ENCODE assay signal across 12 mouse cellular contexts in genomic region chr5:114858582-114858981, GRCm38 (mm10). TPM values are rescaled to one million over a fixed set of nuclear protein-coding genes. Genes with fewer than 3 reads are reported as not detected.
DNase-seq lines count a peak whose midpoint lies in the region; ATAC-seq and TF ChIP-seq lines count a peak whose summit lies in the region.
"Had no signal": no experiment of that assay in that cellular context is flagged by ENCODE, and none has a peak within 500 bp of the region (broad histone marks: within the 10 kb centered on the region; RNA-seq: fewer than 3 reads in every experiment).

Gm9936 (minus strand) TSS chr5:114858682.

- peak within 1 kb of the TSS; percentile 27 for H3K4me3 ChIP-seq in heart, embryonic 15.5 days
- no peak within 1 kb of the TSS for H3K4me3 ChIP-seq in heart, adult 2 months
- peak within 1 kb of the TSS; percentile 3; the same call in 1 of the 2 replicates for H3K4me3 ChIP-seq in embryonic facial prominence, embryonic 11.5 days (ENCODE audit: low read depth, low read length)
- H3K4me3 ChIP-seq in hindbrain, embryonic 15.5 days: peak within 1 kb of the TSS; percentile 33
- peak within 1 kb of the TSS; percentile 19 for H3K4me3 ChIP-seq in midbrain, embryonic 15.5 days
- H3K4me3 ChIP-seq: erythroblast, embryonic 14.5 days had no signal

- H3K27ac ChIP-seq in heart, embryonic 15.5 days: no peak within 1 kb of the TSS
- H3K27ac ChIP-seq in heart, adult 2 months: no peak within 1 kb of the TSS
- H3K27ac ChIP-seq in embryonic facial prominence, embryonic 11.5 days (replicated peaks; ENCODE audit: low read depth, low read length): no peak within 1 kb of the TSS
- H3K27ac ChIP-seq in hindbrain, embryonic 15.5 days (replicated peaks): peak within 1 kb of the TSS; percentile 52; the same call in 1 of the 2 replicates
- peak within 1 kb of the TSS; percentile 42; the same call in 1 of the 2 replicates for H3K27ac ChIP-seq in midbrain, embryonic 15.5 days

- TF ChIP-seq EP300 in heart, adult 2 months (IDR thresholded peaks at IDR 0.05; ENCODE audit: insufficient read depth, low read depth, low read length): no peak

- TF ChIP-seq POLR2A in heart, adult 2 months (IDR thresholded peaks at IDR 0.05; ENCODE audit: insufficient read depth, low read depth, low read length): no peak

- no peak for TF ChIP-seq CTCF in heart, adult 2 months (IDR thresholded peaks at IDR 0.05)

- H3K79me2 ChIP-seq in heart, adult 2 months (replicated peaks; ENCODE audit: control insufficient read depth, insufficient read depth, low read length): no peaks in the 10 kb centered on the region

- peaks cover 45% of the 10 kb centered on the region for H3K27me3 ChIP-seq in heart, embryonic 15.5 days
- H3K27me3 ChIP-seq in heart, adult 2 months (ENCODE audit: control insufficient read depth, insufficient read depth, low read length): no peaks in the 10 kb centered on the region
- H3K27me3 ChIP-seq in embryonic facial prominence, embryonic 11.5 days (ENCODE audit: control insufficient read depth, insufficient read depth, low read length): no peaks in the 10 kb centered on the region
- H3K27me3 ChIP-seq in hindbrain, embryonic 15.5 days: no peaks in the 10 kb centered on the region
- H3K27me3 ChIP-seq in midbrain, embryonic 15.5 days (replicated peaks): no peaks in the 10 kb centered on the region

- ATAC-seq in heart, embryonic 15.5 days (replicated peaks; ENCODE audit: insufficient number of reproducible peaks, insufficient read depth, low FRiP score, low read depth): no peak
- ATAC-seq in embryonic facial prominence, embryonic 11.5 days (replicated peaks; ENCODE audit: insufficient number of reproducible peaks, low FRiP score, low TSS enrichment, low read depth): no peak
- ATAC-seq in hindbrain, embryonic 15.5 days (ENCODE audit: low FRiP score, low read depth): no peak
- no peak for ATAC-seq in midbrain, embryonic 15.5 days (replicated peaks)

- H3K4me2 ChIP-seq in heart, embryonic 15.5 days: peak within 1 kb of the TSS; percentile 60
- peak within 1 kb of the TSS; percentile 45 for H3K4me2 ChIP-seq in embryonic facial prominence, embryonic 11.5 days (ENCODE audit: low read depth, low read length)
- peak within 1 kb of the TSS; percentile 57 for H3K4me2 ChIP-seq in hindbrain, embryonic 15.5 days
- peak within 1 kb of the TSS; percentile 47 for H3K4me2 ChIP-seq in midbrain, embryonic 15.5 days

- no peaks in the 10 kb centered on the region for H3K36me3 ChIP-seq in heart, embryonic 15.5 days
- H3K36me3 ChIP-seq in heart, adult 2 months (ENCODE audit: control insufficient read depth, insufficient read depth, low read length): no peaks in the 10 kb centered on the region
- no peaks in the 10 kb centered on the region for H3K36me3 ChIP-seq in embryonic facial prominence, embryonic 11.5 days (replicated peaks; ENCODE audit: control insufficient read depth, insufficient read depth, low read depth, low read length)
- H3K36me3 ChIP-seq in hindbrain, embryonic 15.5 days: no peaks in the 10 kb centered on the region
- H3K36me3 ChIP-seq in midbrain, embryonic 15.5 days (replicated peaks): no peaks in the 10 kb centered on the region

- DNase-seq in heart, adult 2 months: no peak
- no peak for DNase-seq in embryonic facial prominence, embryonic 11.5 days (ENCODE audit: low spot score)
- no peak for DNase-seq in urinary bladder, adult 2 months (ENCODE audit: low spot score)
- DNase-seq in left cerebral cortex, postnatal 10 days (ENCODE audit: extremely low spot score in 1 of 2, low spot score in 2 of 2): no peak
- no peak for DNase-seq in embryo, embryonic 11 days

- H3K9ac ChIP-seq in heart, embryonic 15.5 days: no peak within 1 kb of the TSS
- no peak within 1 kb of the TSS for H3K9ac ChIP-seq in heart, adult 2 months (ENCODE audit: low read depth, low read length)
- H3K9ac ChIP-seq in embryonic facial prominence, embryonic 11.5 days (replicated peaks; ENCODE audit: low read length): peak within 1 kb of the TSS; percentile 2; the same call in 1 of the 2 replicates
- peak within 1 kb of the TSS; percentile 39 for H3K9ac ChIP-seq in hindbrain, embryonic 15.5 days
- H3K9ac ChIP-seq in midbrain, embryonic 15.5 days: no peak within 1 kb of the TSS

- no peaks in the 10 kb centered on the region for H3K9me3 ChIP-seq in heart, embryonic 15.5 days (replicated peaks)
- H3K9me3 ChIP-seq in embryonic facial prominence, embryonic 11.5 days (replicated peaks; ENCODE audit: control insufficient read depth, low read length): no peaks in the 10 kb centered on the region
- no peaks in the 10 kb centered on the region for H3K9me3 ChIP-seq in hindbrain, embryonic 15.5 days
- H3K9me3 ChIP-seq in midbrain, embryonic 15.5 days: no peaks in the 10 kb centered on the region

- 75% methylated on average over 12 of the region's 12 CpGs for WGBS in heart, embryonic 15.5 days
- 74% methylated on average over 12 of the region's 12 CpGs for WGBS in heart, adult 2 months
- WGBS in embryonic facial prominence, embryonic 11.5 days: 85% methylated on average over 12 of the region's 12 CpGs
- WGBS in hindbrain, embryonic 15.5 days: 83% methylated on average over 12 of the region's 12 CpGs
- 85% methylated on average over 12 of the region's 12 CpGs for WGBS in midbrain, embryonic 15.5 days

- intact Hi-C loops in heart, adult 2 months (cut with DNase I): no loop called here
- intact Hi-C loops in left cerebral cortex, postnatal 10 days (cut with DNase I): no loop called here

- H3K4me1 ChIP-seq in heart, embryonic 15.5 days (replicated peaks): peaks cover 4% of the 10 kb centered on the region
- H3K4me1 ChIP-seq in heart, adult 2 months (ENCODE audit: control insufficient read depth, insufficient read depth, low read length): peaks cover 3% of the 10 kb centered on the region; the same call in 1 of the 2 replicates
- H3K4me1 ChIP-seq in embryonic facial prominence, embryonic 11.5 days (ENCODE audit: control insufficient read depth, insufficient read depth, low read length): no peaks in the 10 kb centered on the region
- H3K4me1 ChIP-seq in hindbrain, embryonic 15.5 days (replicated peaks): peaks cover 7% of the 10 kb centered on the region
- H3K4me1 ChIP-seq in midbrain, embryonic 15.5 days: 0 out of 2 replicates have a peak, but pooled peaks cover 7% of the 10 kb centered on the region

RNA-seq across cellular contexts. Expression of gene Gm9936, which starts in this region (rescaled TPM):
- not detected in 2 replicates for polyA plus RNA-seq in heart, embryonic 15.5 days (2015; fragmentation: Nextera tagmentation; extraction: Ambion mirVana)
- total RNA-seq in heart, adult 2 months (2021): not detected
- polyA plus RNA-seq in heart, adult 2 months (2012; rRNA removed): not detected in 2 replicates
- polyA plus RNA-seq in embryonic facial prominence, embryonic 11.5 days (2014; fragmentation: Nextera tagmentation; extraction: Ambion mirVana): 0.14 and 0.29 TPM in 2 replicates
- polyA plus RNA-seq in hindbrain, embryonic 15.5 days (2015; fragmentation: Nextera tagmentation; extraction: Ambion mirVana): 2.6 and 2.7 TPM in 2 replicates
- polyA plus RNA-seq in midbrain, embryonic 15.5 days (2015; fragmentation: Nextera tagmentation; extraction: Ambion mirVana): 3.0 and 3.6 TPM in 2 replicates
- polyA plus RNA-seq in urinary bladder, adult 2 months (2012; rRNA removed): 0.01 and 0.04 TPM in 2 replicates
- total RNA-seq in left cerebral cortex, postnatal 10 days (2021): 1 to 10 TPM; 1.3 to 2.0 TPM
- total RNA-seq: adrenal gland, postnatal 14 days had no signal
- polyA plus RNA-seq: CD4-positive, CD25-positive, alpha-beta regulatory T cell, adult 4 months; erythroblast, embryonic 14.5 days; testis, adult 2 months had no signal

Comparison
In these comparisons a context has a peak if more than half of its experiments do, and no peak if none do; other contexts are left out.
1. H3K27ac ChIP-seq: peak in hindbrain, embryonic 15.5 days (single experiment) and midbrain, embryonic 15.5 days (single experiment); none in heart, embryonic 15.5 days (single experiment), heart, adult 2 months (single experiment) and embryonic facial prominence, embryonic 11.5 days (single experiment).
2. H3K9ac ChIP-seq: peak in embryonic facial prominence, embryonic 11.5 days (single experiment) and hindbrain, embryonic 15.5 days (single experiment); none in heart, embryonic 15.5 days (single experiment), heart, adult 2 months (single experiment) and midbrain, embryonic 15.5 days (single experiment).
3. Peak in every context shown above with its lines, with median percentiles within 50 percentile points of each other: H3K4me2 ChIP-seq.